ENCODE assay signal across 26 mouse cellular contexts in the genomic region with DNA sequence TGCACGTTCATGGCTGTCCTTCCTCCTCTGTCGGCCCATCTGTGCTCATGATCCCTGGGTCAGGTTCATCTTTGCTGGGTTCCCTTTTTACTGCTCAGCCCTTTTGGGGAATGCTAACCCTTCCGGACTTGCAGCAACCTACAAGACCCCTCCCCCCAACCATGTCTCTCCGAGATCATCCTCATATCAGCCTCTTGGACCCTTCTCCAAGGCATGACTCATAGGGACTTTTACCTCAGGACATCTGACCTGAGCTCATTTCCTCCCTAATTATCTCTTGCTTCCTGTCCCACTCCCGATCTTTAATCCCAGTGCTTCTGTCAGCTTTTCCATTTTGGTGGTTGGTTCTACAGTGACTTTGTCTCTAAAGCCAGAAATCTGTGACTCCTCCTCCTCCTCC.
DNase-seq lines count a peak whose midpoint lies in the region; ATAC-seq and TF ChIP-seq lines count a peak whose summit lies in the region.
"Had no signal": no experiment of that assay in that cellular context is flagged by ENCODE, and none has a peak within 500 bp of the region (broad histone marks: within the 10 kb centered on the region; RNA-seq: fewer than 3 reads in every experiment).

No protein-coding gene starts in this region.

- no peak for TF ChIP-seq EP300 in heart, postnatal 0 days (IDR thresholded peaks at IDR 0.05; ENCODE audit: low read depth)

- H3K27ac ChIP-seq in heart, postnatal 0 days (ENCODE audit: low read depth): peak overlapping the region; percentile 23
- H3K27ac ChIP-seq in small intestine, adult 2 months (ENCODE audit: insufficient read depth, low read depth, low read length): peak overlapping the region; percentile 63; the same call in 1 of the 2 replicates
- H3K27ac ChIP-seq: embryonic facial prominence, embryonic 12.5 days; forebrain, embryonic 12.5 days; hindbrain, embryonic 12.5 days; limb, embryonic 10.5 days; macrophage; midbrain, embryonic 15.5 days; neural tube, embryonic 13.5 days had no signal

- no peak for TF ChIP-seq CTCF in heart, postnatal 0 days (IDR thresholded peaks at IDR 0.05; ENCODE audit: low read depth)
- no peak for TF ChIP-seq CTCF in small intestine, adult 2 months (IDR thresholded peaks at IDR 0.05; ENCODE audit: extremely low read depth, insufficient read length, insufficient replicate concordance, low read depth, low read length)

- intact Hi-C loops in heart, postnatal 36 days (cut with DNase I): no loop called here

- DNase-seq in heart, adult 11 months: peak; percentile 91
- DNase-seq in heart, postnatal 36 days: no peak
- DNase-seq in heart, postnatal 0 days (ENCODE audit: low spot score): no peak
- DNase-seq in heart, postnatal 4 days: no peak
- DNase-seq in 3T3-L1 (ENCODE audit: low read depth, low spot score): peak; percentile 44
- no peak for DNase-seq in cerebellum, adult 9-11 months
- DNase-seq: adrenal gland, postnatal 36 days; cerebellum, adult 11-12 months; cerebellum, postnatal 25 days; gastrocnemius, postnatal 25 days; kidney, adult 8-10 months; kidney, postnatal 14 days; liver, postnatal 0 days; retina, postnatal 1 day; right cerebral cortex, postnatal 25 days; thymus, postnatal 25 days had no signal

- H3K4me2 ChIP-seq in heart, postnatal 0 days (ENCODE audit: low read depth, low read length): no peak overlapping the region
- H3K4me2 ChIP-seq: embryonic facial prominence, embryonic 12.5 days; forebrain, embryonic 12.5 days; heart, embryonic 11.5 days; hindbrain, embryonic 12.5 days; liver, embryonic 11.5 days; midbrain, embryonic 15.5 days; neural tube, embryonic 13.5 days had no signal

- H3K4me3 ChIP-seq in heart, postnatal 0 days (ENCODE audit: low read depth, low read length): no peak overlapping the region
- no peak overlapping the region for H3K4me3 ChIP-seq in small intestine, adult 2 months (ENCODE audit: low read depth, low read length)
- H3K4me3 ChIP-seq: embryonic facial prominence, embryonic 12.5 days; forebrain, embryonic 12.5 days; hindbrain, embryonic 12.5 days; limb, embryonic 10.5 days; midbrain, embryonic 15.5 days; neural tube, embryonic 13.5 days had no signal

- no peaks in the 10 kb centered on the region for H3K9me3 ChIP-seq in heart, postnatal 0 days (replicated peaks; ENCODE audit: control insufficient read depth, low read length)
- H3K9me3 ChIP-seq: embryonic facial prominence, embryonic 12.5 days; forebrain, embryonic 12.5 days; hindbrain, embryonic 12.5 days; limb, embryonic 10.5 days; midbrain, embryonic 15.5 days; neural tube, embryonic 13.5 days had no signal

- peaks cover 13% of the 10 kb centered on the region for H3K4me1 ChIP-seq in heart, postnatal 0 days (ENCODE audit: control insufficient read depth, insufficient read depth)
- H3K4me1 ChIP-seq in small intestine, adult 2 months (ENCODE audit: control insufficient read depth, insufficient read depth, insufficient read length, low read length): peaks cover 28% of the 10 kb centered on the region
- H3K4me1 ChIP-seq: midbrain, embryonic 15.5 days had no signal

- TF ChIP-seq POLR2A in small intestine, adult 2 months (IDR thresholded peaks at IDR 0.05; ENCODE audit: low read depth, low read length): no peak

- H3K9ac ChIP-seq in heart, postnatal 0 days (replicated peaks; ENCODE audit: low read depth, low read length): no peak overlapping the region
- H3K9ac ChIP-seq: embryonic facial prominence, embryonic 12.5 days; forebrain, embryonic 12.5 days; hindbrain, embryonic 12.5 days; liver, postnatal 0 days; midbrain, embryonic 15.5 days; neural tube, embryonic 13.5 days had no signal

- H3K36me3 ChIP-seq in heart, postnatal 0 days (replicated peaks; ENCODE audit: control insufficient read depth, insufficient read depth, low read length): no peaks in the 10 kb centered on the region
- H3K36me3 ChIP-seq in small intestine, adult 2 months (ENCODE audit: control insufficient read depth, insufficient read depth, low read length): no peaks in the 10 kb centered on the region
- H3K36me3 ChIP-seq: embryonic facial prominence, embryonic 12.5 days; forebrain, embryonic 12.5 days; hindbrain, embryonic 12.5 days; midbrain, embryonic 15.5 days; neural tube, embryonic 13.5 days had no signal

- 42% methylated on average over 5 of the region's 5 CpGs for WGBS in heart, postnatal 0 days
- WGBS in small intestine, adult 2 months: 44% methylated on average over 5 of the region's 5 CpGs

- H3K27me3 ChIP-seq in heart, postnatal 0 days (ENCODE audit: control insufficient read depth, insufficient read depth, low read length): no peaks in the 10 kb centered on the region
- H3K27me3 ChIP-seq in small intestine, adult 2 months (ENCODE audit: control insufficient read depth, insufficient read depth, low read length): no peaks in the 10 kb centered on the region
- H3K27me3 ChIP-seq: embryonic facial prominence, embryonic 12.5 days; forebrain, embryonic 12.5 days; hindbrain, embryonic 12.5 days; midbrain, embryonic 15.5 days; neural tube, embryonic 13.5 days had no signal

- ATAC-seq in heart, postnatal 0 days (ENCODE audit: insufficient read depth, low read depth): no peak
- ATAC-seq: liver, postnatal 0 days; midbrain, embryonic 15.5 days had no signal

Comparison
In these comparisons a context has a peak if more than half of its experiments do, and no peak if none do; other contexts are left out.
1. DNase-seq: peak in heart, adult 11 months (single experiment) and 3T3-L1 (single experiment); none in heart, postnatal 36 days (0 of 2), heart, postnatal 0 days (single experiment), heart, postnatal 4 days (single experiment) and cerebellum, adult 9-11 months (single experiment).